Mouse (Mus musculus): ENCODE results near the gene Oaf. TPM values are rescaled to one million over a fixed set of nuclear protein-coding genes. Genes with fewer than 3 reads are reported as not detected.

Gene Oaf
- 56.8 and 61.0 TPM in 2 replicates for polyA plus RNA-seq (2015; fragmentation: Nextera tagmentation; extraction: Ambion mirVana)

GRCm38 (mm10) chr9:43239712-43240593, at the start of gene Oaf:
TSS of gene Oaf (minus strand) at chr9:43239911.
- Histone ChIP-seq H3K27ac (peak within 1 kb of the TSS; percentile 94), H3K4me1 (replicated peaks) (peaks cover 34% of the 10 kb centered on the region), H3K4me3 (replicated peaks) (peak within 1 kb of the TSS; percentile 84), H3K4me2 (replicated peaks) (peak within 1 kb of the TSS; percentile 58), H3K9ac (peak within 1 kb of the TSS; percentile 89), H3K36me3 (no peaks in the 10 kb centered on the region), H3K27me3 (replicated peaks) (no peaks in the 10 kb centered on the region), H3K9me3 (no peaks in the 10 kb centered on the region)
- ATAC-seq: peak; percentile 92
- 1% methylated on average over 43 of the region's 44 CpGs for WGBS

- H3K4me2 ChIP-seq (replicated peaks): peak overlapping the region; percentile 18; the same call in 1 of the 2 replicates
- H3K9ac ChIP-seq: no peak overlapping the region
- no peak overlapping the region for H3K27ac ChIP-seq
- peak; percentile 32; the same call in 1 of the 2 replicates for ATAC-seq
- no peaks in the 10 kb centered on the region for H3K36me3 ChIP-seq
- no peaks in the 10 kb centered on the region for H3K9me3 ChIP-seq
- no peaks in the 10 kb centered on the region for H3K27me3 ChIP-seq (replicated peaks)
- 0 out of 2 replicates have a peak, but pooled peaks cover 3% of the 10 kb centered on the region for H3K4me1 ChIP-seq (replicated peaks)
- 4% methylated on average over 20 of the region's 20 CpGs for WGBS
- H3K4me3 ChIP-seq (replicated peaks): no peak overlapping the region
Observed at GRCm38 (mm10) chr9:43286870-43287269, 47.2 kb upstream of the Oaf start.

- H3K27ac ChIP-seq: no peak overlapping the region
- no peak overlapping the region for H3K4me2 ChIP-seq (replicated peaks)
- H3K36me3 ChIP-seq: no peaks in the 10 kb centered on the region
- 83% methylated on average over 4 of the region's 4 CpGs for whole genome bisulfite sequencing
- ATAC-seq: no peak
- no peaks in the 10 kb centered on the region for H3K9me3 ChIP-seq
- H3K4me3 ChIP-seq (replicated peaks): no peak overlapping the region
- no peaks in the 10 kb centered on the region for H3K27me3 ChIP-seq (replicated peaks)
- 0 out of 2 replicates have a peak, but pooled peaks cover 3% of the 10 kb centered on the region for H3K4me1 ChIP-seq (replicated peaks)
- no peak overlapping the region for H3K9ac ChIP-seq
Observed at GRCm38 (mm10) chr9:43285281-43285680, 45.6 kb upstream of the Oaf start.

- no peak overlapping the region for H3K4me2 ChIP-seq (replicated peaks)
- 9% methylated on average over 6 of the region's 6 CpGs for WGBS
- no peak overlapping the region for H3K9ac ChIP-seq
- no peaks in the 10 kb centered on the region for H3K9me3 ChIP-seq
- no peak overlapping the region for H3K27ac ChIP-seq
- ATAC-seq: peak; percentile 89
- no peaks in the 10 kb centered on the region for H3K27me3 ChIP-seq (replicated peaks)
- no peaks in the 10 kb centered on the region for H3K36me3 ChIP-seq
- H3K4me1 ChIP-seq (replicated peaks): 0 out of 2 replicates have a peak, but pooled peaks cover 3% of the 10 kb centered on the region
- no peak overlapping the region for H3K4me3 ChIP-seq (replicated peaks)
Observed at GRCm38 (mm10) chr9:43284284-43284683, 44.6 kb upstream of the Oaf start.

- Histone ChIP-seq H3K27me3 (replicated peaks) (peaks cover 10% of the 10 kb centered on the region; the same call in 1 of the 2 replicates), H3K9me3 (no peaks in the 10 kb centered on the region), H3K36me3 (no peaks in the 10 kb centered on the region), H3K4me1 (replicated peaks) (peaks cover 13% of the 10 kb centered on the region), H3K27ac (0 out of 2 replicates have a peak overlapping the region, but pooled peaks have one; percentile 9), H3K4me2 (replicated peaks) (no peak overlapping the region), H3K4me3 (replicated peaks) (no peak overlapping the region), H3K9ac (no peak overlapping the region)
- WGBS: 64% methylated on average over 9 of the region's 9 CpGs
- peak; percentile 40; the same call in 1 of the 2 replicates for ATAC-seq
Observed at GRCm38 (mm10) chr9:43273735-43274134, 34.0 kb upstream of the Oaf start.

- Histone ChIP-seq H3K36me3 (no peaks in the 10 kb centered on the region), H3K27ac (no peak overlapping the region), H3K4me1 (replicated peaks) (peaks cover 13% of the 10 kb centered on the region), H3K27me3 (replicated peaks) (peaks cover 10% of the 10 kb centered on the region; the same call in 1 of the 2 replicates), H3K4me3 (replicated peaks) (no peak overlapping the region), H3K9ac (no peak overlapping the region), H3K9me3 (no peaks in the 10 kb centered on the region), H3K4me2 (replicated peaks) (no peak overlapping the region)
- ATAC-seq: no peak
- 71% methylated on average over 14 of the region's 14 CpGs for WGBS
Observed at GRCm38 (mm10) chr9:43271761-43272518, 32.2 kb upstream of the Oaf start.

DNA sequence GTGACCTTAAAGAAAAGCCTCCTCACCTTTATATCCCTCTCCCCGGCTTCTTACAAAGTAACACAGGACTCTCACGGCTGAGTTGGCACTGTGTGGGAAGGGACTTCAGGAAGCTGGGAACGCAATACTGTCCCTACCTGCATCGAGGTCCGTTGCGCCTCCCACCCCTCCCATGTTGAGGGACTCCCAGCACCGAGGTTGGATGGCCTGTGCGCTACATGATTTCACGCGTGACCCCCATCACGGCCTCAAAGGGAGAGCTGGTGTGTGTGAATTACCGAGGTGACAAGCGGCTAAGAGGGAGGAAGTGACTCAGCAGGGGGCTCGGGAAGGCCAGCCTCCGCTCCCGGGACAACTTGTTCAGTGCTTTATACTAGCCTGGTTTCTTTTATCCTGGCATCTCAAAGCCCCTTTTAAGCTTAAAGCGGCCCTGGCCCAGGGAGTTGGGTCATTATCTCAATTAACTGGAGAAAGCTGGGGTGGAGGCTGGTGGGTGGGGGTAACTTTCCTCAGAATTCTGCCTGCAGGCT, 31.1 kb upstream of the Oaf start:
- WGBS: 21% methylated on average over 17 of the region's 17 CpGs
- no peak for ATAC-seq
- Histone ChIP-seq H3K4me1 (replicated peaks) (peaks cover 13% of the 10 kb centered on the region), H3K9me3 (no peaks in the 10 kb centered on the region), H3K27me3 (replicated peaks) (peaks cover 10% of the 10 kb centered on the region; the same call in 1 of the 2 replicates), H3K4me2 (replicated peaks) (peak overlapping the region; percentile 44), H3K4me3 (replicated peaks) (no peak overlapping the region; the same call in 1 of the 2 replicates), H3K9ac (no peak overlapping the region), H3K27ac (no peak overlapping the region), H3K36me3 (no peaks in the 10 kb centered on the region)

DNA sequence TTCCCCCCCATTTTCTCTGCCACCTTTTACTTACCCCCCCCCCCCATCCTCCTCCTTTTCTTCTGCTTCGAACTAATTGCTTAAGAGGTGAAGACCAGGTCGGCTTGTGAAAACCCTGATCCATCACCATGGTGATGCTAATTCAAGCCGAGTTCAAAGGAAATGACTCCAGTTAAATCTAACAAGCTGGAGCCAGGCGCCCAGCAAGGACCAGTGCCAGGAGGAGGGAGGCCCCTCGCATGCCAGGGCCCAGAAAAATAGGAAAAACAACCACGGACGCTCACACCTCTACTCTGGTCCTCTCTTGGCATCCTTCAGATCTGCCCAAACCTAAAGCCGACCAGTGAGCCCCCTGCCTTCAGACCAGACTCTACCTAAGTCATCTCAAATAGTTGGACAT, 29.5 kb upstream of the Oaf start:
- H3K36me3 ChIP-seq: no peaks in the 10 kb centered on the region
- no peaks in the 10 kb centered on the region for H3K9me3 ChIP-seq
- ATAC-seq: no peak
- H3K4me2 ChIP-seq (replicated peaks): no peak overlapping the region
- WGBS: 44% methylated on average over 8 of the region's 8 CpGs
- no peak overlapping the region for H3K27ac ChIP-seq
- H3K27me3 ChIP-seq (replicated peaks): peaks cover 10% of the 10 kb centered on the region; the same call in 1 of the 2 replicates
- no peak overlapping the region for H3K4me3 ChIP-seq (replicated peaks)
- H3K9ac ChIP-seq: no peak overlapping the region
- peaks cover 22% of the 10 kb centered on the region for H3K4me1 ChIP-seq (replicated peaks)

DNA sequence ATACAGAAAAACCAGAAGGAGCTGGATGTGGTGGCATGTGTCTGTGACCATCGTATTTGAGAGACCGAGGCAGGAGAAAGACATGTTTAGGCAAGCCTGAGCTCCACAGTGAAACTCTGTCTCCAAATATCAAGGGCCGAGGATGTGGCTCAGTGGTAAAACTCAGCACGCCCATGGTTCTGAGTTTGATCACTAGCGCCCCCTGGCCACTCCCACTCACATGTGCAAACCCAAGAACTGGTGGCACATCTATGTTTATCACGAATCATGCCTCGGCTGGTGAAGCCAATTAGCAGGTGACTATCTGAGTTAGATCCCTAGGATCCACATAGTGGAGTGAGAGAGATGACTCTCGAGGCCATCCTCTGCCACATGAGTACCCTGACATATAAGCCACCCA, 27.6 kb upstream of the Oaf start:
- Histone ChIP-seq H3K9me3 (no peaks in the 10 kb centered on the region), H3K36me3 (no peaks in the 10 kb centered on the region), H3K4me1 (replicated peaks) (peaks cover 35% of the 10 kb centered on the region), H3K27ac (no peak overlapping the region), H3K4me3 (replicated peaks) (no peak overlapping the region), H3K9ac (no peak overlapping the region), H3K27me3 (replicated peaks) (peaks cover 10% of the 10 kb centered on the region; the same call in 1 of the 2 replicates), H3K4me2 (replicated peaks) (no peak overlapping the region)
- ATAC-seq: no peak
- 77% methylated on average over 8 of the region's 8 CpGs for WGBS

- peaks cover 45% of the 10 kb centered on the region for H3K4me1 ChIP-seq (replicated peaks)
- H3K27me3 ChIP-seq (replicated peaks): peaks cover 2% of the 10 kb centered on the region; the same call in 1 of the 2 replicates
- ATAC-seq: no peak
- H3K4me2 ChIP-seq (replicated peaks): no peak overlapping the region
- H3K27ac ChIP-seq: 0 out of 2 replicates have a peak overlapping the region, but pooled peaks have one; percentile 13
- H3K9ac ChIP-seq: no peak overlapping the region
- H3K4me3 ChIP-seq (replicated peaks): no peak overlapping the region
- WGBS: 58% methylated on average over 9 of the region's 9 CpGs
- H3K36me3 ChIP-seq: no peaks in the 10 kb centered on the region
- no peaks in the 10 kb centered on the region for H3K9me3 ChIP-seq
Observed at GRCm38 (mm10) chr9:43265194-43265593, 25.5 kb upstream of the Oaf start.

- H3K4me3 ChIP-seq (replicated peaks): no peak overlapping the region
- H3K4me2 ChIP-seq (replicated peaks): peak overlapping the region; percentile 40
- no peaks in the 10 kb centered on the region for H3K27me3 ChIP-seq (replicated peaks)
- H3K27ac ChIP-seq: peak overlapping the region; percentile 93
- H3K36me3 ChIP-seq: no peaks in the 10 kb centered on the region
- ATAC-seq: peak; percentile 89
- no peaks in the 10 kb centered on the region for H3K9me3 ChIP-seq
- H3K4me1 ChIP-seq (replicated peaks): peaks cover 43% of the 10 kb centered on the region
- WGBS: 28% methylated on average over 11 of the region's 11 CpGs
- H3K9ac ChIP-seq: peak overlapping the region; percentile 15; the same call in 1 of the 2 replicates
Observed at GRCm38 (mm10) chr9:43263946-43264451, 24.3 kb upstream of the Oaf start.
